Mouse (Mus musculus): Measurements from ENCODE around the gene Rbm34. TPM values are rescaled to one million over a fixed set of nuclear protein-coding genes. Genes with fewer than 3 reads are reported as not detected.

The Rbm34 gene
- polyA plus RNA-seq (2014; fragmentation: Illumina TruSeq; extraction: RNeasy Lipid Tissue Mini Kit (QIAGEN cat#74804); ENCODE audit: low read depth, low replicate concordance) = 42.8 TPM

GRCm38 (mm10) chr8:126970579-126971313, at the start of gene Rbm34:
TSS of gene Rbm34 (minus strand) at chr8:126971071.

GRCm38 (mm10) chr8:126945730-126946163, 25.1 kb downstream of the Rbm34 start, which contains the start of gene Tomm20:
TSS of gene Tomm20 (minus strand) at chr8:126945844.

Other genes starting within 250 kb of the Rbm34 start
- gene Tomm20, start 25.2 kb downstream of the Rbm34 start, polyA plus RNA-seq (2014; fragmentation: Illumina TruSeq; extraction: RNeasy Lipid Tissue Mini Kit (QIAGEN cat#74804); ENCODE audit: low read depth, low replicate concordance) = 63.3 TPM
- 39.7 TPM for gene Pard3, start 92.8 kb upstream of the Rbm34 start, polyA plus RNA-seq (2014; fragmentation: Illumina TruSeq; extraction: RNeasy Lipid Tissue Mini Kit (QIAGEN cat#74804); ENCODE audit: low read depth, low replicate concordance)

Measured in sigmoid colon, adult 10 weeks (tissue).